Mouse (Mus musculus) neural tube, embryonic 10.5 days (tissue): ENCODE measurements around the gene Tmtc4.

Source experiments
- DNase-seq: peaks from one replicate; pipeline ENCODE4 v3.0.0-alpha.2; 2017; ENCODE audit warnings: low spot score; ENCODE audit errors: extremely low spot score

The Tmtc4 gene

DNA sequence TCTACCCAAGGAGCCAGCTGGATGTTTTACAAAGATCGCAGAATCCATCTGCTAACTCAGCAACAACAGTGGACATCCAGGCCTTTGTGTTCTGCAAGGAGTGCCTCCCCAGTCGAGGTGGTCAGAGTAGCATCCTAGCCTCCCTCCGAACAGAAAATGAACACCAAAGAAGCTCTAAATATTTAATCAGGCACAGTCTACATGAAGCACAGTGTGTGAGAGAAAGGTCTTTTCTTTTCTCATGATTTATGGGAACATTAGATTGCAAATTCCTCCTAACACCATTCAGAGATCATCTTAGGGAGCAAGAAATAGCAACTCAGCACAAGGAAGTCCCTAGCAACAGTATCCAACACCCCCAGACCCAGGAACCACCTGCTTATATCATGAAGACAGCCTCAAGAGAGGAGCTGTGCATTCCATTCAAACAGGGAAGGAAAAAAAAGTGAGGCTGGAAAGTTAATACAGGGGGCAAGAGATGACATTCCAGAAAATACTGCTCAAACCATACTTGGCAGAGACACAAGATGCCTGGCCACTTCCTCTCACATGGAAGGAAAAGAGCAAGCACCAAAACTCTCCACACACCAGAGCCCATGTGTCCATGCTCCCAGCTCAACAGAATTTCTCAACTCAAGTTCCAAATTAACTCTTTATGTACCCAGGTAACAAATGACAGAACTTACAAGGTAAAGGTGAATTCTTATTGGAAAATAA lies 8.8 kb downstream of the Tmtc4 start:
- DNase-seq: no peak

DNA sequence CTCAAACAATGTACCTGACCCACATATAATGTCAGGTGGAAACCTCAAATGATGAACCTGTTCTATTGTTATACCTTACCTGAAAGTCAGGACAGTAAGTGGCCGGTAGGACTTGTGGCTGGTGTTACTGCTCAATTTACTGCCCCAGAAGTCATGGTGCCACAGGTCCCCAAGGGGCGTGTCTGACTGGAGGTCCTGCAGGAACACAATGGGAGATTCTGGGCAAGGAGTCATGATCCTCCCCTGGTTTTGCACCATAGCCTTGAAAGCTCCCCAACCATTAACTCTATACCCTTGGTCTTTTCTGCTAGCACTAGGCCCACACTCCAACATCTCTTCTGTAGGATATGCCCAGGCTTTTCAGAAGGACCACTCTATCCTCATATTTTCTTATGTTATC lies 10.7 kb downstream of the Tmtc4 start:
- DNase-seq: no peak

DNA sequence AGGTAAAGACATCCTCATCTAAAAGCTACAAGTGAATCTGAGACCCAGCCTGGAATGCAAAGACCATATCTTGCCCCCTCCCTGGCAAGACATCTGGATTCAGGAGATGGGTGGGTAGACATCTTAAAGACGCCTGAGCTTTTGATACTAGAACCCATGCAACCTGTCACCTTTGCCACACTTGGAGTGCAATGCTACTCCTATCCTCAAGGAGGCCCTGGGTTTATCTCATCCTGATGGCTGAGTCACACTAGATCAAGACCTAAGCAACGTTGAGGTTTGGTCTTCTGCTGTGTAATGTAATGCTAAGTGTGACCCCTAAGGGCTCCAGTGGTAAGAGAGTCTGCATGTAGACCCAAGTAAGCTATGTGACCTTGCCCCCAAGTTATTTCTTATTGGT lies 15.8 kb downstream of the Tmtc4 start:
- DNase-seq: no peak

DNA sequence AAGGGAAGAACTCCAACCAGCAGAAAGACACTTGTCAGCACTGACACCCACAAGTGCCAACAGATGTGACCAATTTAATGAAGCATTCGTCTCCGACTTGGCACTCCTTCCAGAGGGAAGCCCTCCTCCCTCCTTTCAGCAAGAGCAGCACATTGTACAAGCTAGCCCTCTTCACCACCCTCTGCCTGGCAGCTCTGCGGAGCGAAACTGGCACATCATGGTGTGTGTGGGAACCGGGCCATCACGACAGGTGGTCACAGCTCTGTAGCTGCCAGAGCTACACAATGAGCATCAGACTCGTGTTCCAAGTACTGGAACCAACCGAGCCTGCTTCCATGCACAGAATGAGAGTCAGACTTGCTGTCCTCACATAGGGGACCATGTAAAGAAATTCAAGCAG lies 25.9 kb downstream of the Tmtc4 start:
- no peak for DNase-seq

DNA sequence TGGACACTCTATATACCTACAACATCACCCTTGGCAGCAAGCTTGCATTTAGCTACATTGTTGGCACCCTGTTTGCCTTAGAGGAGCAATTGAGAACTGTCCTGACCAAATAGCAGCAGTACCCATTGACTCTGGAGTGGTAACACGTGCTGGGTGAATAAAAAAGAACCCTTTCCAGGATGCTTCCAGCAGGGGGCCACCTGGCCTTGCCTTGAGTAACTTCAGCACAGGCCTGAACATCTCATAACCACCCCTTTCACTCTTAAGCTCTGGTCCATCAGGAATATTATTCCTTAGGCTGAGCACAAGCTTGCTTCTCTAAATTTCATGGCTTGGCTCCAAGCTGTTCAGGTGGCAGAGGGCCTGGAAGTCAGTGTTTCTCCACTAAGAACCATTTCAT lies 30.5 kb downstream of the Tmtc4 start:
- peak; percentile 22 for DNase-seq

- DNase-seq: no peak
Measured at GRCm38 (mm10) chr14:122952556-122952955, 31.3 kb downstream of the Tmtc4 start.

GRCm38 (mm10) chr14:122951676-122952445 lies 32.0 kb downstream of the Tmtc4 start:
- DNase-seq: no peak

DNA sequence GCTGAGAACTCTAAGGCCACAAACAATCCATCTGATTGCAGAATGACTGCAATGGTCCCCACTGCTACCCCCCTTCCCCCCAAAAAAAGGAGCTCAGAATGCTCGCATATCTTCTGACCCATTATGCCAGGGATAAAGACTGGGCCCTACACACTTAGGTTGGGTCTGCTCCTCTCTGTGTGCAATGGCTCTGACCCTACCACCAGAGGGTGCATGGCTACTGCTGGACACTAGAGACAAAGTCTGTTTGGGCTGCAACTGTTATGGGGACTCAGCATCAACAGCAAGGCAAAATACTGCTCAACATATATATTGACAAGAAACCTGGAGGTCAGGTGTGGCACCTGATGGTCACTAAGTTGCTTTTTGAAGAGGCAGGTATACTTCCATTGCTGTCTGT lies 32.9 kb downstream of the Tmtc4 start:
- DNase-seq: no peak

DNA sequence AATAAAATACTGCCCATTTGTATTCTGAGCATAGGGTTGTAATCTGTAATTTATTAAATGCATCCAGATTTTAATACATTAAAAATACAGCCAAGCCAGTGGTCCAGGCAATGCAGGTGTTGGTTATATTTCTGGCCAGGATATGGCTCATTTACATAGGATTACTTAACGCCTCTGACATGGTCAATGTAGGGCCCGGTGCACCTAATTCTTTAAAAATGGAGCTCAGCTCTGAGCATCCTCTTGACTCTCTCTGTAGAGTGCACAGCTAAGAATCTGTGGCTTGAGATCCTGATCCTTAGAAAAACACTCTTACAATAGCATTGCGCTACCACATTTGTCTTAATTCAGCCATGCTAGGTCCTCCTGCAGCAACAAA lies 40.4 kb downstream of the Tmtc4 start:
- no peak for DNase-seq

DNA sequence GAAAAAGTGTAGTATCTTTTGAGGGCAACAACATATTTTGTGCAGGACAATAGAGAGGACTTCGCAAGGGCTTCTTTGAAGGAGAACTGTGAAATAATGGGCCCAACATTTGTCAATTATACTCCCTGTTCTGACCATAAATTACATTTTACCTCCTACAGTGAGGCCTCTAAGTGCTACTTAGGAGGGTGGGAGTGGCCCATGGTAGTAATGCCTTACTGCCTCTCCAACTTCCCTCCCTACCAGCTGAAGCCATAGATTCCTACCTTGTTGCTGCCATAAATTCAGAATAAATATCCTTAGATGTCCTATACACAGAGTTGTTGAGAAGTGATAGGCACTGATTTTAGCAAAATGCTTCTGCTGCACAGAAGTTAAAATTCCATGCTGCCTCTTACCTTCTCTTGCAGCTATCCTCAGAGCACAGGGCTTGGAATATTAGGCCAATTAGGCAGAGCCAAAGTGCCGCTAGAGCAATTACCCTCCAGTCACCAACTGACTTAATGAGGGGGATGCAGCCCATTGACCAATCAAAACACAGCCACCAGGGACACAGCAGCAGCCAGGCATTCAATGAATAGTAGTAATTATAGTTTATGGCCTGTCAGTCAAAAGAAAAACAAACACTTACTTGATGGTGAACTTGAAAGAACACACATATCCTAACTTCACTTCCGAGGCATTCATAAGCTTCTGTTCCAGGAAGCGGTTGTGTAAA lies 40.9 kb downstream of the Tmtc4 start:
- DNase-seq: no peak

DNA sequence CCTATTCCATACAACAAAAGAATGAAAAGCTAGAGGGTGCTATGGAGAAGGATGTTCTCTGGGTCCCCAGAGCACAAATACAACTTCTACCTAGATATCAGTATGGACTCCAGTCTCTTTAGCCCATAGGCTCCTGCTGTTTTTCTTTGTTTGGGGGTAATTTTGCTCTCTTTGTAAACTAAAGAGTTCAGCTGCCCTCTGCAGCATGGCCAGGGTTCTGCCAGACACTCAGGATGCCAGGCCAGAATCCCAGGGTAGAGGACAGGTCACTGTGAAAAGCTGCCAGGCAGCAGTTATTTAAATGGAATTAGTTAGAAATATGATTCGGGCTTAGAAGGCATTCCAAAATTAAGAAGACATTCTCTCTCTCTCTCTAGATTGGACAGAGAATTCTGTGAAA lies 47.4 kb downstream of the Tmtc4 start:
- DNase-seq: no peak

- DNase-seq: no peak
Measured at GRCm38 (mm10) chr14:122920011-122920410, 63.8 kb downstream of the Tmtc4 start.

DNA sequence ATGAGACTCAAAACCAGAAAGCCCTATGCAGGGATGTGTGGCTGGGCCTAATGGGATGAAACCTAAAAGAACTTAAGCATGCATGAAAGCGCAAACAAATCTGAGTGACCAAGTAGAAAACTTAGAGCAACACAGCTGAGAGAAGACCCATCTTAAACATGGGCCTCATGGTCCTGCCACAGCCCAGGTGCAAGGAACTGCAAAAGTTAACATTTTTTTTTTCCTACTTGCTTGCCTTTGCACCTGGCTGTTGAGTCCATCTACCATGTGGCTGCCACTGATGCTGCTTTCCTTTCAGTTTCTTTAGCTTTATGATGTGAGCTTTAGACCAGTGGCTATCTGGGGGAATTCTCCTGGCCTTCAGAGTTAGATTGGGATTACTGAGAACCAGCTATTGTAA lies 66.2 kb downstream of the Tmtc4 start:
- no peak for DNase-seq

DNA sequence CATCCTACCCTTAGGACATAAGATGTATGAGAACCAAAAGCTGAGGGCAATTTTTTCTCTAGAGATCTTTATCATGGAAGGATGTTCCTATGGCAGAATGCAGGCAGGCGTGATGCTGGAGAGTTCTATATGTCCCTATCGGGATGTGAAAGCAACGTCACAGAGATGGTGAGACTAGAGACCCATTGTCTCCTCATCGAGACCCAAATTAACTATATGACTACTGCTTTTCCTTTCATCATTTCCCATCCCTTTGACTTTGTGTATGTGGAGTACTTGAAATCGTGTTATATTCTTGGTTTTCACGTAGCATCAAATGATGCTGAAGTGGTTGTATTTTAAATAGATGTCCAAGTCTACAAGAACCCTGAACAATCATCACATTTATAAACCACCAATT lies 70.2 kb downstream of the Tmtc4 start, which contains the start of gene Ggact:
TSS of gene Ggact (minus strand) at position 101 of the 400 bp plus-strand sequence.
- DNase-seq: no peak

DNA sequence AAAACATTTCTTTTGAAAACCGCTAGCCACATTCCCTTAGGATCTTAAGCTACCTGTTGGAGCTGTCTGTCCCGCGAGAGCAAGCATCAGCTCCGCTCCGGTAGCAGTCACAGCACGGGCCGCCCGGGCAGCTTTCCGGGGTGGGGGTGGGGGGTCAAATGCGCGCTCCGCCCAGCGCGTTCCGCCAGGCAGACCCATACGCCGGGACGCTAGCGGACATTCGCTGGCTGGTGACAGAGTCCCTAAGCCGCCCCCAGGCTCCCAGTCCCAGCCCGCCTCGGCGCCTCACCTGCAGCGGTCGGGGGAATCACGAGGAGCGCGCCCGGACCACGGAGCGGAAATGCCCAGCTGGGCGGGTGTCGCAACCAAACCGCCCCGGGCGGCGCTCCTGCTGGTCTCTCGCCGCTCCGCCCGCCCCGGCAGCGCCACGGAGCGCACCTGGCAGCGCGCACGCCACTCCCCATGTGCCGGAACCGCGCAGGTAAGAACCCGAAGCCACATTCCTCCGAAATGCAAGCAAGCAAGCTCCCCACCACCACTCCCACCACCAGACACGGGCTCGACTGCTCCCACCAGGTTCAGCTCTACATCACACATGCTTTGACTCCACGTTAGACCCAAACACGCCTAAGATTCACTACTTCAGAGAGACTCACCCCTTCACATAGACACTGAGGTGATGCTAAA lies 70.9 kb downstream of the Tmtc4 start:
- peak; percentile 71 for DNase-seq

- DNase-seq: no peak
Measured at GRCm38 (mm10) chr14:122912137-122912536, 71.7 kb downstream of the Tmtc4 start.

DNA sequence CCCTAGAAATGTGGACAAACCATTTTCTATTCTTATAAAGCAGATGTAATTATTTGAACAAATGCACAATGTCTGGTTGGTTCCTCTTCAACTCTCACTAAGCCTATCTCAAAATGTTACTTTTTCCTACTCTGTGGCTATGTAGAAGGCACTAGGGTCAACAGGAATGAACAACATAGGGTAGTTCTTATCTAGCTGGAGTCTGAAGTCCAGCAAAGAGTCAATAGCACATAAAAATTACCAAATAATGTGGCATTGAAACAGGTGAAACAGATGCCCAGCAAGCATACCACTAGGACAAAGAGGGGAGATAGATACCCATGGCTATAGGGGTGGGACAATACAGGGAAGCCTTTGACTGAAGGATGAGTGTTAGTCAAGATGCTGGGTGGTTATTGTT lies 72.6 kb downstream of the Tmtc4 start:
- DNase-seq: no peak

DNA sequence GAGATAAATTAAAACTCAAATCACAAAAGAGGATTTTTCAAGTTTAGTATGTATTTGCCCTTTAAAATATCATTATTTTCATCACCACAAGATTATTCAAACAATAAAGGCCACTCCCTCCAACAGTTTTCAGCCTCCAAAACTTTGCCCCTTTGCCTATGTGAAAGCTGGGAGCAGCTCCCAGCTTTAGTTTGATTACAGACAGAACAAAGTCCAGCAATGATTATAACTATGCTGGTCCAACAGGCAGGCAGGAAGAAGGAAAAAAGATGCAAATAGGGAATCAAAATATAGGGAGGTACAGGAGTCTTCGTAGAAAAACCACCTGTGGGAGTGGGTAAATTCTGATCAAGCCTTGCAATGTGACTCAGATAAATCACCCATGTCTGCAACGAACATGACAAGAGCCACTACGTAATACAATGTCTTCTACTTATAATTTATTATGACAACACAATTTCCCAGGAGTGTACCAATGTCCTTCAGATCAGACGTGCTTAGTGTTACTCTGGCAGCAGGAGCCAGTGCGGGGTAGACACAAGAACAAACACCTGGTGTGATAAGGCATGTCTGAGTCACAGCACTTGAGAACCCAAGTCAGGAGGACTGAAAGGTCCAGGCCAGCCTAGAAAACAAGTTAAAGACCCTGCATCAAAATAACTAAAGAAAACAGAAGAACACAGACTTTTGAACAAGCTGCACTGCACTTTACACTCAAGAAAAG lies 74.3 kb downstream of the Tmtc4 start:
- no peak for DNase-seq

GRCm38 (mm10) chr14:122908075-122908474 lies 75.8 kb downstream of the Tmtc4 start:
- DNase-seq: no peak

DNA sequence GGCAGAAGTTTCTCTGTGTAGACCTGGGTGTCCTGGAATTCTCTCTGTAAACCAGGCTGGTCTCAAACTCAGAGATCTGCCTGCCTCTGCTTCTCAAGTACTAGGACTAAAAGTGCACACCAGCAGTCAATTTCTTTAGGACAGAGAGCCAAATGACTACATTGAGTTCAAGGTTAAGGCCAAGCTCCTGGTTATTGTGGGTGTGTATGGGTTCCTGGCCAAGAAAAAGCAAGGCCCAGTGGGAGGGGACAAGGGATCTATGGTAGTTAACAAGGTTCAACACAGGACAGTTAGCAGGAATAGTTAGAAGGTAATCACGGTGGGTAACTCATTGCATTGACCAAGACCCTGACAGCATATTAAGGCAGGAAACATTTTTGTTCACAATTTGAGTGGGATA lies 78.8 kb downstream of the Tmtc4 start:
- no peak for DNase-seq

DNA sequence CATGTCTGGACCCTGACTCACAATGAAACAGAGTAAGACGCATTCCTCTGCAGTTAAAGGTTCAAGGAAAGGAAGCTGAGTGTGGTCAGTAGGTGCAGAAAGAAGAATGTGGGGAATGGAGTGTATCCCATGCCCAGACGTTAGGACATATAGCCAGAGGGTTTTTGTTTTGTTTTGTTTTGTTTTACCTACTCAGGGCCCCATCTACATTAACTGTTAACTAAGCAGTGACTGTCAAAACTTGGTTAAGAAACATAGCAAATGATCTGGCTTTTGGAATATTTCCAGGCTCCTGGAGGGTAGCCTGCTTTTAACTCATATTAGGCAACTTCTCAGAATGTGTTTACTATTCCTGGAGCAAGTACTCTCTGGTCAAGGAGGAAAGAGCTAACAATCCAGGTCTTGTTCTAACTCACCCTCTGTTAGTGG lies 79.9 kb downstream of the Tmtc4 start:
- DNase-seq: no peak
